Mouse (Mus musculus) hindbrain, postnatal 0 days (tissue): ENCODE measurements at regions not wholly inside any gene's neighbourhood (a gene's known extent, or its start where the extent isn't known, plus 50 kb on each side); places are given as distances from the start of the nearest gene placed in this dataset.

Experiments used
- ATAC-seq: fragments of 200-750 bp; cut with Nextera tagmentation; 2 replicates; pipeline ENCODE4 v1.8.0; 2017; ENCODE audit warnings: mild to moderate bottlenecking, moderate TSS enrichment, moderate library complexity
- DNase-seq: peaks from one replicate; pipeline ENCODE4 v3.0.0-alpha.2; 2015; ENCODE audit warnings: low spot score
- H3K27ac ChIP-seq: fragments of 300-500 bp; sonication (generic); 2 replicates; pipeline ENCODE4 v1.5.1; 2014; ENCODE audit warnings: mild to moderate bottlenecking
- H3K27me3 ChIP-seq: fragments of 300-500 bp; sonication (generic); 2 replicates; pipeline ENCODE4 v1.6.1; 2014; ENCODE audit warnings: low read length, mixed read lengths; ENCODE audit not compliant: insufficient read depth
- H3K36me3 ChIP-seq: fragments of 300-500 bp; sonication (generic); 2 replicates; pipeline ENCODE4 v1.6.1; 2014; ENCODE audit warnings: low read length, mixed read lengths; ENCODE audit not compliant: insufficient read depth
- H3K4me1 ChIP-seq: fragments of 300-500 bp; sonication (generic); 2 replicates; pipeline ENCODE4 v1.6.1; 2014; ENCODE audit warnings: antibody characterized with exemption, low read length, mixed read lengths; ENCODE audit not compliant: insufficient read depth
- H3K4me2 ChIP-seq: fragments of 300-500 bp; sonication (generic); 2 replicates; pipeline ENCODE4 v1.6.1; 2014; ENCODE audit warnings: low read depth, mild to moderate bottlenecking, low read length, moderate library complexity, mixed read lengths
- H3K4me3 ChIP-seq: fragments of 300-500 bp; sonication (generic); 2 replicates; pipeline ENCODE4 v1.5.1; 2014; ENCODE audit warnings: low read length
- H3K9ac ChIP-seq: fragments of 300-500 bp; sonication (generic); replicated peaks from 2 replicates; pipeline ENCODE4 v1.6.1; 2014; ENCODE audit warnings: mild to moderate bottlenecking, low read length, moderate library complexity, mixed read lengths
- H3K9me3 ChIP-seq: fragments of 300-500 bp; sonication (generic); 2 replicates; pipeline ENCODE4 v1.6.1; 2016; ENCODE audit warnings: low read length, mixed read lengths
- CTCF ChIP-seq: IDR thresholded peaks from 2 replicates; pipeline ENCODE4 v1.5.1; 2016; ENCODE audit warnings: antibody characterized with exemption, control low read depth, low read depth
- WGBS: fragments of 180-500 bp; shearing (Covaris S2); extraction: QIAGEN DNeasy Blood & Tissue Kit; methylation state at CpG from one replicate; pipeline ENCODE4 v1.1.7; 2014; 5-methylcytosine and 5-hydroxymethylcytosine counted together

GRCm38 (mm10) chr8:87286059-87286458 is 186.3 kb downstream of the Cbln1 start:
- peaks cover 10% of the 10 kb centered on the region; the same call in 1 of the 2 replicates for H3K4me1 ChIP-seq
- no peak overlapping the region for H3K4me3 ChIP-seq
- no peak overlapping the region for H3K4me2 ChIP-seq
- no peak overlapping the region for H3K9ac ChIP-seq
- 45% methylated on average over 8 of the region's 8 CpGs for WGBS
- TF ChIP-seq CTCF, result no peak
- H3K9me3 ChIP-seq, result no peaks in the 10 kb centered on the region
- no peak for DNase-seq
- no peaks in the 10 kb centered on the region for H3K27me3 ChIP-seq
- H3K27ac ChIP-seq, result no peak overlapping the region
- H3K36me3 ChIP-seq, result no peaks in the 10 kb centered on the region
- ATAC-seq, result no peak

- DNase-seq, result no peak
- no peak for ATAC-seq
- peaks cover 10% of the 10 kb centered on the region; the same call in 1 of the 2 replicates for H3K4me1 ChIP-seq
- 73% methylated on average over 4 of the region's 4 CpGs for WGBS
- no peaks in the 10 kb centered on the region for H3K27me3 ChIP-seq
- no peak overlapping the region for H3K4me2 ChIP-seq
- TF ChIP-seq CTCF, result no peak
- no peak overlapping the region for H3K27ac ChIP-seq
- H3K9me3 ChIP-seq, result no peaks in the 10 kb centered on the region
- H3K36me3 ChIP-seq, result no peaks in the 10 kb centered on the region
- H3K4me3 ChIP-seq, result no peak overlapping the region
- no peak overlapping the region for H3K9ac ChIP-seq
These were observed 188.1 kb downstream of the Cbln1 start for GRCm38 (mm10) chr8:87284356-87284755.

GRCm38 (mm10) chr8:87282511-87282910 is 189.9 kb downstream of the Cbln1 start:
- H3K27me3 ChIP-seq, result no peaks in the 10 kb centered on the region
- no peak overlapping the region for H3K4me3 ChIP-seq
- ATAC-seq (no peak), DNase-seq (no peak)
- H3K27ac ChIP-seq, result no peak overlapping the region
- no peak overlapping the region for H3K4me2 ChIP-seq
- no peaks in the 10 kb centered on the region for H3K36me3 ChIP-seq
- WGBS, result 80% methylated on average over 4 of the region's 4 CpGs
- no peak overlapping the region for H3K9ac ChIP-seq
- no peaks in the 10 kb centered on the region for H3K9me3 ChIP-seq
- peaks cover 10% of the 10 kb centered on the region; the same call in 1 of the 2 replicates for H3K4me1 ChIP-seq
- TF ChIP-seq CTCF, result no peak

- H3K27me3 ChIP-seq, result no peaks in the 10 kb centered on the region
- no peak overlapping the region for H3K27ac ChIP-seq
- H3K36me3 ChIP-seq, result no peaks in the 10 kb centered on the region
- TF ChIP-seq CTCF, result no peak
- H3K9me3 ChIP-seq, result no peaks in the 10 kb centered on the region
- H3K4me1 ChIP-seq, result no peaks in the 10 kb centered on the region
- H3K4me3 ChIP-seq, result no peak overlapping the region
- WGBS, result 78% methylated on average over 6 of the region's 6 CpGs
- H3K9ac ChIP-seq, result no peak overlapping the region
- no peak for DNase-seq
- no peak overlapping the region for H3K4me2 ChIP-seq
- ATAC-seq, result no peak
These were observed 199.1 kb downstream of the Cbln1 start for GRCm38 (mm10) chr8:87273328-87273727.

GRCm38 (mm10) chr8:87270525-87271187 is 201.8 kb downstream of the Cbln1 start:
- H3K4me3 ChIP-seq, result no peak overlapping the region
- no peak for DNase-seq
- H3K4me1 ChIP-seq, result no peaks in the 10 kb centered on the region
- H3K27me3 ChIP-seq, result no peaks in the 10 kb centered on the region
- no peak overlapping the region for H3K27ac ChIP-seq
- ATAC-seq, result no peak
- no peak for TF ChIP-seq CTCF
- no peak overlapping the region for H3K9ac ChIP-seq
- H3K9me3 ChIP-seq, result no peaks in the 10 kb centered on the region
- H3K36me3 ChIP-seq, result no peaks in the 10 kb centered on the region
- no peak overlapping the region for H3K4me2 ChIP-seq
- 70% methylated on average over 3 of the region's 3 CpGs for WGBS

GRCm38 (mm10) chr8:87268159-87268558 is 204.2 kb downstream of the Cbln1 start:
- TF ChIP-seq CTCF, result no peak
- H3K27me3 ChIP-seq, result no peaks in the 10 kb centered on the region
- no peak overlapping the region for H3K4me2 ChIP-seq
- H3K4me1 ChIP-seq, result no peaks in the 10 kb centered on the region
- no peaks in the 10 kb centered on the region for H3K9me3 ChIP-seq
- no peak for ATAC-seq
- H3K36me3 ChIP-seq, result no peaks in the 10 kb centered on the region
- H3K9ac ChIP-seq, result no peak overlapping the region
- no peak for DNase-seq
- H3K27ac ChIP-seq, result no peak overlapping the region
- H3K4me3 ChIP-seq, result no peak overlapping the region

- ATAC-seq (no peak), DNase-seq (no peak)
- Histone ChIP-seq H3K4me2 (no peak overlapping the region), H3K27me3 (no peaks in the 10 kb centered on the region), H3K9me3 (no peaks in the 10 kb centered on the region), H3K9ac (no peak overlapping the region), H3K4me1 (no peaks in the 10 kb centered on the region), H3K27ac (no peak overlapping the region), H3K36me3 (no peaks in the 10 kb centered on the region), H3K4me3 (no peak overlapping the region)
- TF ChIP-seq CTCF, result no peak
- 21% methylated on average over 2 of the region's 2 CpGs for WGBS
These were observed 207.4 kb downstream of the Cbln1 start for GRCm38 (mm10) chr8:87264999-87265398.
